Mouse (Mus musculus): ENCODE measurements around the gene Tenm1. TPM values are rescaled to one million over a fixed set of nuclear protein-coding genes. Genes with fewer than 3 reads are reported as not detected.
A peak's percentile ranks its signal among the peaks of the same experiment; 100 is the strongest.

Gene Tenm1
- total and polyA plus RNA-seq, 3 experiments: not detected

- no peaks in the 10 kb centered on the region for H3K4me1 ChIP-seq (ENCODE audit: control insufficient read depth in 1 of 2, insufficient read depth in 2 of 2, low read length in 2 of 2)
- no peaks in the 10 kb centered on the region for H3K79me2 ChIP-seq (ENCODE audit: control insufficient read depth, insufficient read depth, low read length, poor library complexity)
- no peak for TF ChIP-seq NRF1 (IDR thresholded peaks at IDR 0.05; ENCODE audit: insufficient read depth, low read depth, low read length, poor library complexity, severe bottlenecking)
- H3K27ac ChIP-seq (ENCODE audit: control insufficient read depth, low read depth, low read length): no peak overlapping the region
- DNase-seq (ENCODE audit: low read depth, low spot score): no peak
- H3K9ac ChIP-seq (ENCODE audit: control insufficient read depth, low read depth, low read length, poor library complexity, severe bottlenecking): no peak overlapping the region
- H3K36me3 ChIP-seq (ENCODE audit: control insufficient read depth in 1 of 2, insufficient read depth in 2 of 2, low read length in 2 of 2): no peaks in the 10 kb centered on the region
- no peaks in the 10 kb centered on the region for H3K27me3 ChIP-seq (ENCODE audit: control insufficient read depth in 1 of 2, insufficient read depth in 2 of 2, low read length in 2 of 2)
- H3K4me3 ChIP-seq (ENCODE audit: control insufficient read depth in 1 of 2, insufficient read depth in 1 of 2, low read depth in 2 of 2, low read length in 2 of 2): no peak overlapping the region
- no peaks in the 10 kb centered on the region for H3K9me3 ChIP-seq (replicated peaks; ENCODE audit: insufficient read depth, low read length)
Measured at GRCm38 (mm10) chrX:42986100-42986499, 442.8 kb downstream of the Tenm1 start.

GRCm38 (mm10) chrX:42973562-42973961 is 455.4 kb downstream of the Tenm1 start:
- Histone ChIP-seq H3K27ac (ENCODE audit: control insufficient read depth, low read depth, low read length) (no peak overlapping the region), H3K36me3 (ENCODE audit: control insufficient read depth in 1 of 2, insufficient read depth in 2 of 2, low read length in 2 of 2) (no peaks in the 10 kb centered on the region), H3K9me3 (replicated peaks; ENCODE audit: insufficient read depth, low read length) (no peaks in the 10 kb centered on the region), H3K9ac (ENCODE audit: control insufficient read depth, low read depth, low read length, poor library complexity, severe bottlenecking) (no peak overlapping the region), H3K4me3 (ENCODE audit: control insufficient read depth in 1 of 2, insufficient read depth in 1 of 2, low read depth in 2 of 2, low read length in 2 of 2) (no peak overlapping the region), H3K27me3 (ENCODE audit: control insufficient read depth in 1 of 2, insufficient read depth in 2 of 2, low read length in 2 of 2) (no peaks in the 10 kb centered on the region), H3K79me2 (ENCODE audit: control insufficient read depth, insufficient read depth, low read length, poor library complexity) (no peaks in the 10 kb centered on the region), H3K4me1 (ENCODE audit: control insufficient read depth in 1 of 2, insufficient read depth in 2 of 2, low read length in 2 of 2) (no peaks in the 10 kb centered on the region)
- DNase-seq (ENCODE audit: low read depth, low spot score): peak; percentile 28
- TF ChIP-seq ZMIZ1 (IDR thresholded peaks at IDR 0.05; ENCODE audit: low read depth, low read length) (no peak), CTCF (IDR thresholded peaks at IDR 0.05 in 2 of 3, conservative IDR thresholded peaks at IDR 0.05 in 1 of 3; ENCODE audit: control insufficient read depth in 1 of 3, insufficient read depth in 1 of 3, low read depth in 2 of 3, low read length in 3 of 3, poor library complexity in 1 of 3, severe bottlenecking in 1 of 3) (peak; percentile 4 to 33 (median 27); a peak in 2 of 6 replicates), ELF1 (IDR thresholded peaks at IDR 0.05; ENCODE audit: low read depth, low read length) (no peak), POLR2AphosphoS5 (IDR thresholded peaks at IDR 0.05; ENCODE audit: borderline replicate concordance, low read depth, low read length) (no peak), POLR2A (IDR thresholded peaks at IDR 0.05; ENCODE audit: control insufficient read depth in 1 of 2, insufficient read depth in 1 of 2, low read depth in 1 of 2, low read length in 2 of 2, poor library complexity in 1 of 2) (no peak), MAFK (IDR thresholded peaks at IDR 0.05; ENCODE audit: borderline replicate concordance, low read depth, low read length) (no peak), SMC3 (IDR thresholded peaks at IDR 0.05; ENCODE audit: low read depth, low read length) (peak; percentile 23; the same call in 1 of the 2 replicates), GATA1 (IDR thresholded peaks at IDR 0.05; ENCODE audit: low read depth, low read length) (no peak), CHD1 (IDR thresholded peaks at IDR 0.05; ENCODE audit: low read depth, low read length) (no peak), USF1 (IDR thresholded peaks at IDR 0.05; ENCODE audit: low read depth, low read length) (no peak), ZKSCAN1 (IDR thresholded peaks at IDR 0.05; ENCODE audit: low read depth, low read length) (no peak), MYB (IDR thresholded peaks at IDR 0.05; ENCODE audit: low read depth, low read length) (no peak), ETS1 (IDR thresholded peaks at IDR 0.05; ENCODE audit: low read depth, low read length) (no peak), ZNF384 (IDR thresholded peaks at IDR 0.05; ENCODE audit: low read depth, low read length) (no peak), RAD21 (IDR thresholded peaks at IDR 0.05; ENCODE audit: low read depth, low read length) (peak; percentile 10), E2F4 (IDR thresholded peaks at IDR 0.05; ENCODE audit: borderline replicate concordance, low read depth, low read length) (no peak), NELFE (IDR thresholded peaks at IDR 0.05; ENCODE audit: low read depth, low read length) (no peak)
